In genomic region chr2:92008623-92009404, GRCm38 (mm10) we compare ENCODE assay signal across 8 mouse cellular contexts. TPM values are rescaled to one million over a fixed set of nuclear protein-coding genes. Genes with fewer than 3 reads are reported as not detected.
DNase-seq lines count a peak whose midpoint lies in the region; ATAC-seq lines count a peak whose summit lies in the region.

No protein-coding gene starts in this region.

- peak overlapping the region; percentile 41 for H3K4me3 ChIP-seq in neural tube, embryonic 11.5 days (ENCODE audit: low read depth, low read length)
- peak overlapping the region; percentile 49 for H3K4me3 ChIP-seq in hindbrain, embryonic 14.5 days (replicated peaks; ENCODE audit: low read length)

- WGBS in neural tube, embryonic 11.5 days, result 3% methylated on average over 20 of the region's 20 CpGs
- 4% methylated on average over 20 of the region's 20 CpGs for WGBS in hindbrain, embryonic 14.5 days

- H3K4me2 ChIP-seq in neural tube, embryonic 11.5 days (ENCODE audit: low read depth), result peak overlapping the region; percentile 82
- peak overlapping the region; percentile 91 for H3K4me2 ChIP-seq in hindbrain, embryonic 14.5 days (replicated peaks)

- H3K9me3 ChIP-seq in neural tube, embryonic 11.5 days (ENCODE audit: control insufficient read depth, low read length), result no peaks in the 10 kb centered on the region
- H3K9me3 ChIP-seq in hindbrain, embryonic 14.5 days (ENCODE audit: control insufficient read depth, low read length), result no peaks in the 10 kb centered on the region

- peak overlapping the region; percentile 60 for H3K9ac ChIP-seq in neural tube, embryonic 11.5 days (ENCODE audit: low read length)
- peak overlapping the region; percentile 71 for H3K9ac ChIP-seq in hindbrain, embryonic 14.5 days

- H3K4me1 ChIP-seq in neural tube, embryonic 11.5 days (ENCODE audit: control insufficient read depth, insufficient read depth, low read length), result peaks cover 6% of the 10 kb centered on the region; the same call in 1 of the 2 replicates
- peaks cover 13% of the 10 kb centered on the region for H3K4me1 ChIP-seq in hindbrain, embryonic 14.5 days (replicated peaks; ENCODE audit: control insufficient read depth, insufficient read depth, low read length)

- no peaks in the 10 kb centered on the region for H3K36me3 ChIP-seq in neural tube, embryonic 11.5 days (ENCODE audit: control insufficient read depth, insufficient read depth, low read length)
- H3K36me3 ChIP-seq in hindbrain, embryonic 14.5 days (replicated peaks; ENCODE audit: control insufficient read depth, insufficient read depth), result no peaks in the 10 kb centered on the region

- no peaks in the 10 kb centered on the region for H3K27me3 ChIP-seq in neural tube, embryonic 11.5 days (ENCODE audit: control insufficient read depth, insufficient read depth, low read length)
- peaks cover 3% of the 10 kb centered on the region; the same call in 1 of the 2 replicates for H3K27me3 ChIP-seq in hindbrain, embryonic 14.5 days (ENCODE audit: control insufficient read depth, insufficient read depth, low read length)

- peak; percentile 4; the same call in 1 of the 2 replicates for ATAC-seq in cerebellum, adult (ENCODE audit: insufficient number of reproducible peaks, low FRiP score, low TSS enrichment)
- ATAC-seq in neural tube, embryonic 11.5 days (ENCODE audit: insufficient read depth, low FRiP score, low TSS enrichment), result peak; percentile 29
- ATAC-seq in hindbrain, embryonic 14.5 days (ENCODE audit: low FRiP score), result no peak; the same call in 1 of the 2 replicates
- peak; percentile 3; the same call in 1 of the 2 replicates for ATAC-seq in megakaryocyte progenitor cell, adult 5-6 weeks (replicated peaks; ENCODE audit: poor library complexity)

- no peak overlapping the region for H3K27ac ChIP-seq in neural tube, embryonic 11.5 days (ENCODE audit: low read depth, low read length)
- H3K27ac ChIP-seq in hindbrain, embryonic 14.5 days, result peak overlapping the region; percentile 74

- no peak for DNase-seq in cerebellum, postnatal 25 days
- DNase-seq in neural tube, embryonic 11.5 days (ENCODE audit: low spot score), result no peak
- no peak for DNase-seq in neural tube, embryonic 10.5 days (ENCODE audit: extremely low spot score, low spot score)
- DNase-seq in hindbrain, embryonic 14.5 days (ENCODE audit: low spot score), result no peak
- DNase-seq in right cerebral cortex, postnatal 10 days (ENCODE audit: low spot score in 2 of 2), result no peak
- DNase-seq in left cerebral cortex, postnatal 36 days (ENCODE audit: low spot score in 2 of 2), result no peak

- intact Hi-C loops in left cerebral cortex, postnatal 36 days (cut with DNase I), result no loop called here

RNA-seq across cellular contexts. Expression of gene Creb3l1, which starts 15.5 kb away (rescaled TPM):
- polyA plus RNA-seq in neural tube, embryonic 11.5 days (2014; fragmentation: Nextera tagmentation; extraction: Ambion mirVana), result 1.6 and 2.0 TPM in 2 replicates
- 3.5 and 3.6 TPM in 2 replicates for polyA plus RNA-seq in hindbrain, embryonic 14.5 days (2014; fragmentation: Nextera tagmentation; extraction: Ambion mirVana)
- total RNA-seq in megakaryocyte progenitor cell, adult 5-6 weeks (2015), result 1.1 and 2.0 TPM in 2 replicates
- total RNA-seq in megakaryocyte progenitor cell, adult 5-6 weeks (2017), result 0.10 and 0.37 TPM in 2 replicates
- 1 to 10 TPM; 2.6 to 2.8 TPM for total RNA-seq in left cerebral cortex, postnatal 36 days (2021)

RNA-seq across cellular contexts. Expression of gene Dgkz, which starts 33.1 kb away (rescaled TPM):
- polyA plus RNA-seq in neural tube, embryonic 11.5 days (2014; fragmentation: Nextera tagmentation; extraction: Ambion mirVana), result 34.6 and 37.7 TPM in 2 replicates
- 39.0 and 42.6 TPM in 2 replicates for polyA plus RNA-seq in hindbrain, embryonic 14.5 days (2014; fragmentation: Nextera tagmentation; extraction: Ambion mirVana)
- total RNA-seq in megakaryocyte progenitor cell, adult 5-6 weeks (2015), result 111 and 112 TPM in 2 replicates
- 76.3 and 94.7 TPM in 2 replicates for total RNA-seq in megakaryocyte progenitor cell, adult 5-6 weeks (2017)
- total RNA-seq in left cerebral cortex, postnatal 36 days (2021), result 100 to 1,000 TPM; 503 to 538 TPM

Comparison
In these comparisons a context has a peak if more than half of its experiments do, and no peak if none do; other contexts are left out.
1. RNA of gene Dgkz, which starts 33.1 kb away (total RNA-seq): 503 to 538 TPM in left cerebral cortex, postnatal 36 days; 76.3 to 112 TPM in megakaryocyte progenitor cell, adult 5-6 weeks; every median in the first group is over 4 times any median in the second.